Mouse (Mus musculus): ENCODE measurements around the gene Arhgef18. TPM values are rescaled to one million over a fixed set of nuclear protein-coding genes. Genes with fewer than 3 reads are reported as not detected.

Arhgef18 gene
- polyA plus RNA-seq, 1 experiment from 2014 or later: 11.6 TPM

- Histone ChIP-seq H3K9ac (replicated peaks; ENCODE audit: low read length) (0 out of 2 replicates have a peak overlapping the region, but pooled peaks have one; percentile 37), H3K9me3 (ENCODE audit: low read length) (no peaks in the 10 kb centered on the region), H3K4me2 (replicated peaks; ENCODE audit: low read depth, low read length) (peak overlapping the region; percentile 76), H3K36me3 (ENCODE audit: insufficient read depth, low read length) (0 out of 2 replicates have a peak, but pooled peaks cover 3% of the 10 kb centered on the region), H3K4me3 (ENCODE audit: low read length) (peak overlapping the region; percentile 8; the same call in 1 of the 2 replicates), H3K27ac (ENCODE audit: low read length) (peak overlapping the region; percentile 50; the same call in 1 of the 2 replicates), H3K4me1 (ENCODE audit: insufficient read depth, low read length) (peaks cover 17% of the 10 kb centered on the region), H3K27me3 (ENCODE audit: insufficient read depth, low read length) (no peaks in the 10 kb centered on the region)
- no peak for ATAC-seq (ENCODE audit: low FRiP score, low TSS enrichment)
- WGBS: 21% methylated on average over 6 of the region's 6 CpGs
Measured at GRCm38 (mm10) chr8:3394600-3394999, 1.8 kb downstream of the Arhgef18 start.

GRCm38 (mm10) chr8:3395246-3395645, 2.4 kb downstream of the Arhgef18 start:
- 0 out of 2 replicates have a peak, but pooled peaks cover 4% of the 10 kb centered on the region for H3K36me3 ChIP-seq (ENCODE audit: insufficient read depth, low read length)
- no peak for ATAC-seq (ENCODE audit: low FRiP score, low TSS enrichment)
- H3K27ac ChIP-seq (ENCODE audit: low read length): peak overlapping the region; percentile 50
- H3K27me3 ChIP-seq (ENCODE audit: insufficient read depth, low read length): no peaks in the 10 kb centered on the region
- H3K9me3 ChIP-seq (ENCODE audit: low read length): no peaks in the 10 kb centered on the region
- H3K9ac ChIP-seq (replicated peaks; ENCODE audit: low read length): peak overlapping the region; percentile 37; the same call in 1 of the 2 replicates
- H3K4me1 ChIP-seq (ENCODE audit: insufficient read depth, low read length): peaks cover 17% of the 10 kb centered on the region
- peak overlapping the region; percentile 76 for H3K4me2 ChIP-seq (replicated peaks; ENCODE audit: low read depth, low read length)
- 24% methylated on average over 4 of the region's 4 CpGs for WGBS
- H3K4me3 ChIP-seq (ENCODE audit: low read length): peak overlapping the region; percentile 8; the same call in 1 of the 2 replicates

- 87% methylated on average over 3 of the region's 3 CpGs for WGBS
- H3K27me3 ChIP-seq (ENCODE audit: insufficient read depth, low read length): no peaks in the 10 kb centered on the region
- no peak for ATAC-seq (ENCODE audit: low FRiP score, low TSS enrichment)
- peaks cover 13% of the 10 kb centered on the region for H3K4me1 ChIP-seq (ENCODE audit: insufficient read depth, low read length)
- H3K27ac ChIP-seq (ENCODE audit: low read length): no peak overlapping the region
- H3K4me2 ChIP-seq (replicated peaks; ENCODE audit: low read depth, low read length): no peak overlapping the region
- no peaks in the 10 kb centered on the region for H3K9me3 ChIP-seq (ENCODE audit: low read length)
- H3K36me3 ChIP-seq (ENCODE audit: insufficient read depth, low read length): peaks cover 4% of the 10 kb centered on the region; the same call in 1 of the 2 replicates
- no peak overlapping the region for H3K4me3 ChIP-seq (ENCODE audit: low read length)
- no peak overlapping the region for H3K9ac ChIP-seq (replicated peaks; ENCODE audit: low read length)
Measured at GRCm38 (mm10) chr8:3397597-3397996, 4.8 kb downstream of the Arhgef18 start.

DNA sequence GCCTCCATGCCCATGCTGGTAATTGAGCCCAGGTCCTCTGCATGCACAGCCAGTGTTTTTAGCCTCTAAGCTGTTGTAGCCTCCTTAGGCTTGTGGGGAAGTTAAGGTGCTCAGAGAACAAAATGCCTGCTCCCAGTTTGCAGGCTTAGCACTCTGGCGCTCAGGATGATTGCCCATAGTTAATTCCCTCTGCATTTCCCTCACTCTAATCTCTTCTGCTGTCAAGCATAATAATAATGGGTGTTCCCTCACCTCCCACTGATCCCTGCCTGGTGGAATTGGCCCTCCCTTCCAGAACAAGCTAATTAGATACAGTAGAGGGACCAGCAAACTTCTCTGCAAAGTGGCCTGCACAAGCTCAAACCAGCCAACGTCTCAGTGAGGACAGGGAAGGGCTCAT, 7.7 kb downstream of the Arhgef18 start:
- Histone ChIP-seq H3K27me3 (ENCODE audit: insufficient read depth, low read length) (no peaks in the 10 kb centered on the region), H3K9me3 (ENCODE audit: low read length) (no peaks in the 10 kb centered on the region), H3K4me2 (replicated peaks; ENCODE audit: low read depth, low read length) (no peak overlapping the region), H3K9ac (replicated peaks; ENCODE audit: low read length) (no peak overlapping the region), H3K27ac (ENCODE audit: low read length) (no peak overlapping the region), H3K4me1 (ENCODE audit: insufficient read depth, low read length) (no peaks in the 10 kb centered on the region), H3K4me3 (ENCODE audit: low read length) (no peak overlapping the region), H3K36me3 (ENCODE audit: insufficient read depth, low read length) (peaks cover 4% of the 10 kb centered on the region; the same call in 1 of the 2 replicates)
- peak; percentile 64; the same call in 1 of the 2 replicates for ATAC-seq (ENCODE audit: low FRiP score, low TSS enrichment)
- WGBS: 29% methylated on average over 2 of the region's 2 CpGs

DNA sequence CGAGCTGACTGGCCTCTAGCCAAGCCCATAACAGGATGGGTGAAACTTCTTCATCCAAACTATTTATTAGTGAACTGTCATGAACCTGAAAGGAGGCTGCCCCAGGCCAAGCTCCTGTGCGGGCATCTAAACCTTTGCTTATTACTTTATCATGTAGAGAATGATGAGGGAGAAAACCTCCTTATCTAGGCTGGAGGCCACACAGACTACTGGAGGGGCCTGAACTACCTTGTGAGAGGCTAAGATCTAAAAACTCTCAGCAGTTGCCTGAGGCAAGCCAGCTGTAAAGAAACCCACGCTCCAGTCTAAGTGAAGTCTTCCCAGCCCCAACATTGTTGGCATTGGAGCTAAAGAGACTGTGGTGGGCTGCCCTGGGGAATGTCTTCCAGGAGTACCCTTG, 14.6 kb downstream of the Arhgef18 start:
- H3K4me1 ChIP-seq (ENCODE audit: insufficient read depth, low read length): no peaks in the 10 kb centered on the region
- no peaks in the 10 kb centered on the region for H3K27me3 ChIP-seq (ENCODE audit: insufficient read depth, low read length)
- H3K4me2 ChIP-seq (replicated peaks; ENCODE audit: low read depth, low read length): no peak overlapping the region
- no peak overlapping the region for H3K9ac ChIP-seq (replicated peaks; ENCODE audit: low read length)
- no peaks in the 10 kb centered on the region; the same call in none of the 2 replicates for H3K36me3 ChIP-seq (ENCODE audit: insufficient read depth, low read length)
- H3K4me3 ChIP-seq (ENCODE audit: low read length): no peak overlapping the region
- ATAC-seq (ENCODE audit: low FRiP score, low TSS enrichment): no peak
- no peaks in the 10 kb centered on the region for H3K9me3 ChIP-seq (ENCODE audit: low read length)
- H3K27ac ChIP-seq (ENCODE audit: low read length): no peak overlapping the region
- WGBS: 85% methylated on average over 3 of the region's 3 CpGs

- H3K4me1 ChIP-seq (ENCODE audit: insufficient read depth, low read length): peaks cover 3% of the 10 kb centered on the region; the same call in 1 of the 2 replicates
- H3K4me3 ChIP-seq (ENCODE audit: low read length): no peak overlapping the region
- H3K9me3 ChIP-seq (ENCODE audit: low read length): no peaks in the 10 kb centered on the region
- no peaks in the 10 kb centered on the region; the same call in 1 of the 2 replicates for H3K36me3 ChIP-seq (ENCODE audit: insufficient read depth, low read length)
- no peak for ATAC-seq (ENCODE audit: low FRiP score, low TSS enrichment)
- H3K9ac ChIP-seq (replicated peaks; ENCODE audit: low read length): no peak overlapping the region
- H3K27me3 ChIP-seq (ENCODE audit: insufficient read depth, low read length): no peaks in the 10 kb centered on the region
- 88% methylated on average over 2 of the region's 2 CpGs for WGBS
- no peak overlapping the region for H3K27ac ChIP-seq (ENCODE audit: low read length)
- no peak overlapping the region for H3K4me2 ChIP-seq (replicated peaks; ENCODE audit: low read depth, low read length)
Measured at GRCm38 (mm10) chr8:3411085-3411484, 18.3 kb downstream of the Arhgef18 start.

DNA sequence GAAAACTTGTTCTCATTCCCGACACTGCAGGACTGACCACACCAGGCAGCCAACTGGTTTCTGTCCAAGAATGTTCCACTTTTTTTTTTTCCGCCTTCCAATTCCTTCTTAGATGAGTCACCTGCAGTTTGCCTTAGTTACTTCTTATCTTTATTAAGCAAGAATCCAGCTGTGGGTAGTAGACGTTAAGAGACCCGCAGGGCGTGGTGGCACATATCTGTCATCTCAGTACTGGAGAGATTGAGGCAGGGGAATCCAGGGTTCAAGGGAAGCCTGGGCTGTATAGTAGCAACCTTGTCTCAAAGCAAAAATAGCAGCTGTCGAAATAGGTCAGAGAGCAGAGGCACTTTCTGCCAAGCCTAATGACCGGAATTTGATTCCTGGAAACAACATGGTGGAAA, 19.1 kb downstream of the Arhgef18 start:
- H3K27ac ChIP-seq (ENCODE audit: low read length): no peak overlapping the region
- no peak for ATAC-seq (ENCODE audit: low FRiP score, low TSS enrichment)
- no peaks in the 10 kb centered on the region; the same call in 1 of the 2 replicates for H3K36me3 ChIP-seq (ENCODE audit: insufficient read depth, low read length)

GRCm38 (mm10) chr8:3412816-3413215, 20.0 kb downstream of the Arhgef18 start:
- H3K4me1 ChIP-seq (ENCODE audit: insufficient read depth, low read length): peaks cover 18% of the 10 kb centered on the region
- H3K9ac ChIP-seq (replicated peaks; ENCODE audit: low read length): no peak overlapping the region
- no peaks in the 10 kb centered on the region; the same call in 1 of the 2 replicates for H3K36me3 ChIP-seq (ENCODE audit: insufficient read depth, low read length)
- ATAC-seq (ENCODE audit: low FRiP score, low TSS enrichment): no peak
- no peak overlapping the region for H3K4me2 ChIP-seq (replicated peaks; ENCODE audit: low read depth, low read length)
- H3K4me3 ChIP-seq (ENCODE audit: low read length): no peak overlapping the region
- H3K27ac ChIP-seq (ENCODE audit: low read length): no peak overlapping the region
- no peaks in the 10 kb centered on the region for H3K27me3 ChIP-seq (ENCODE audit: insufficient read depth, low read length)
- H3K9me3 ChIP-seq (ENCODE audit: low read length): no peaks in the 10 kb centered on the region
- 91% methylated on average over 1 of the region's 1 CpGs for WGBS

More for the DNA sequence above, 19.1 kb downstream of the Arhgef18 start:
- no peak overlapping the region for H3K4me2 ChIP-seq (replicated peaks; ENCODE audit: low read depth, low read length)
- no peaks in the 10 kb centered on the region for H3K27me3 ChIP-seq (ENCODE audit: insufficient read depth, low read length)
- no peak overlapping the region for H3K4me3 ChIP-seq (ENCODE audit: low read length)
- H3K9ac ChIP-seq (replicated peaks; ENCODE audit: low read length): no peak overlapping the region
- H3K9me3 ChIP-seq (ENCODE audit: low read length): no peaks in the 10 kb centered on the region
- 76% methylated on average over 7 of the region's 7 CpGs for WGBS
- peaks cover 9% of the 10 kb centered on the region for H3K4me1 ChIP-seq (ENCODE audit: insufficient read depth, low read length)

GRCm38 (mm10) chr8:3414639-3415190, 21.9 kb downstream of the Arhgef18 start:
- 81% methylated on average over 6 of the region's 6 CpGs for WGBS
- no peaks in the 10 kb centered on the region for H3K9me3 ChIP-seq (ENCODE audit: low read length)
- no peak overlapping the region for H3K9ac ChIP-seq (replicated peaks; ENCODE audit: low read length)
- H3K27me3 ChIP-seq (ENCODE audit: insufficient read depth, low read length): no peaks in the 10 kb centered on the region
- peaks cover 34% of the 10 kb centered on the region for H3K4me1 ChIP-seq (ENCODE audit: insufficient read depth, low read length)
- H3K4me3 ChIP-seq (ENCODE audit: low read length): no peak overlapping the region
- no peaks in the 10 kb centered on the region; the same call in 1 of the 2 replicates for H3K36me3 ChIP-seq (ENCODE audit: insufficient read depth, low read length)
- ATAC-seq (ENCODE audit: low FRiP score, low TSS enrichment): no peak
- H3K27ac ChIP-seq (ENCODE audit: low read length): no peak overlapping the region
- no peak overlapping the region for H3K4me2 ChIP-seq (replicated peaks; ENCODE audit: low read depth, low read length)

DNA sequence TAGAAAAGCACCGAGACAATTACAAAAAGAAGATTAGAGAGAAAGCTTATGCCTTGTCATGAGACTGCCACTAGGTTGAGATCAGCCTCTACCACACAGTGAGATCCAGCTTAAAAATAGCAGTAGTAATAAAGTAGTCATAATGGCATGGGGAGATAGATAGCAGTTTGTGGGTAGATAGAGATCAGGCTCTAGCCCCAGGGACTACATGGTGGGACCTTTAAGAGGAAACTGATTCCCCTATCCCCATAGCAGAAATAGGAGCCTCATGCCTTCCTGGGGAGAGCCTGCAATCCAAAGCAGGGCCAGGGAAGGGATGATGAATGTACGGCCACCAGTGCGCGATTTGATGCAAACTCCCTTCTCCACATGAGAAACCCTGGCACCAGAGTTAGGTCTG, 22.5 kb downstream of the Arhgef18 start:
- Histone ChIP-seq H3K4me1 (ENCODE audit: insufficient read depth, low read length) (peaks cover 39% of the 10 kb centered on the region), H3K9ac (replicated peaks; ENCODE audit: low read length) (no peak overlapping the region), H3K27ac (ENCODE audit: low read length) (no peak overlapping the region), H3K36me3 (ENCODE audit: insufficient read depth, low read length) (no peaks in the 10 kb centered on the region; the same call in 1 of the 2 replicates), H3K4me3 (ENCODE audit: low read length) (no peak overlapping the region), H3K4me2 (replicated peaks; ENCODE audit: low read depth, low read length) (no peak overlapping the region), H3K27me3 (ENCODE audit: insufficient read depth, low read length) (no peaks in the 10 kb centered on the region), H3K9me3 (ENCODE audit: low read length) (no peaks in the 10 kb centered on the region)
- no peak for ATAC-seq (ENCODE audit: low FRiP score, low TSS enrichment)
- 66% methylated on average over 4 of the region's 4 CpGs for WGBS
